Mouse (Mus musculus): ENCODE results near the gene Olfr1042.
"Not testable (repeated sequence)": the region's sequence is repeated elsewhere in the genome, so short reads cannot be mapped to it uniquely, and the experiment has no call there.

Olfr1042 gene

GRCm38 (mm10) chr2:86161738-86162137, at the start of gene Olfr1042:
TSS of gene Olfr1042 (minus strand) at chr2:86161838.
- DNase-seq, result no peak

- no peak for DNase-seq
Measured at GRCm38 (mm10) chr2:86202909-86203308, 41.3 kb upstream of the Olfr1042 start, which contains the start of gene Olfr1045. TSS of gene Olfr1045 (minus strand) at chr2:86203009.

GRCm38 (mm10) chr2:86195863-86196262, 34.2 kb upstream of the Olfr1042 start:
- DNase-seq, result no peak

- no peak for DNase-seq
Measured at GRCm38 (mm10) chr2:86185583-86185982, 23.9 kb upstream of the Olfr1042 start, which contains the start of gene Olfr52. TSS of gene Olfr52 (minus strand) at chr2:86185683.

GRCm38 (mm10) chr2:86179950-86180349, 18.3 kb upstream of the Olfr1042 start:
- DNase-seq, result no peak

- DNase-seq, result no peak
Measured at GRCm38 (mm10) chr2:86177720-86178119, 16.1 kb upstream of the Olfr1042 start, which contains the start of gene Olfr1044. TSS of gene Olfr1044 (minus strand) at chr2:86177820.

GRCm38 (mm10) chr2:86175422-86175821, 13.8 kb upstream of the Olfr1042 start:
- DNase-seq, result not testable (repeated sequence)

- DNase-seq, result no peak
Measured at GRCm38 (mm10) chr2:86167422-86167821, 5.8 kb upstream of the Olfr1042 start, which contains the start of gene Olfr1043. TSS of gene Olfr1043 (minus strand) at chr2:86167522.

GRCm38 (mm10) chr2:86146632-86147031, 15.0 kb downstream of the Olfr1042 start, which contains the start of gene Olfr1040:
TSS of gene Olfr1040 (minus strand) at chr2:86146732.
- DNase-seq, result no peak

- no peak for DNase-seq
Measured at GRCm38 (mm10) chr2:86135828-86136227, 25.8 kb downstream of the Olfr1042 start, which contains the start of gene Olfr1039. TSS of gene Olfr1039 (minus strand) at chr2:86135928.
